Mouse (Mus musculus) brain, embryonic 18.5 days (tissue): ENCODE measurements around the gene Itpr2.

Experiments used
- DNase-seq: peaks from one replicate; pipeline ENCODE4 v3.0.0-alpha.2; 2012; ENCODE audit warnings: low read depth, low spot score

Itpr2 gene

GRCm38 (mm10) chr6:146314304-146314703 lies 187.7 kb downstream of the Itpr2 start:
- DNase-seq = no peak

GRCm38 (mm10) chr6:146313396-146313795 lies 188.6 kb downstream of the Itpr2 start:
- no peak for DNase-seq

GRCm38 (mm10) chr6:146310210-146310609 lies 191.8 kb downstream of the Itpr2 start:
- DNase-seq = no peak

GRCm38 (mm10) chr6:146309335-146309734 lies 192.7 kb downstream of the Itpr2 start:
- no peak for DNase-seq

DNA sequence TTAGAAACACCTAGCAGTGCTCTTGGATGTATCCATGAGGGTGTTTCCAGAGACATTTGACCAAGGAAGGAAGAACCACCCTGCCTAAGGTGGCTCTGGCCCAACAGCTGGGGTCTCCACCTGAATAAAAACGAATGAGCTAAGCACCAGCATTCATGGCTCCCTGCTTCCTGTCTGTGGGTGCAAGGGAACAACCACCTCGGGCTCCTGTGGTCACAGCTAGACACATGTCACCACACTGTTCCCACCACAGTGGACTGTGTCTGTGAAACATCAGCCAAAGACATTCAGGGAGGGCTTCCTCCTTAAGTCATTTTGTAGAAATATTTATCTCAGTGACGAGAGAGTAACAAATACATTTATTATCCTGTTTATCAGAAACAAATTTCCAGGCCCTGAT lies 196.0 kb downstream of the Itpr2 start:
- DNase-seq = no peak

DNA sequence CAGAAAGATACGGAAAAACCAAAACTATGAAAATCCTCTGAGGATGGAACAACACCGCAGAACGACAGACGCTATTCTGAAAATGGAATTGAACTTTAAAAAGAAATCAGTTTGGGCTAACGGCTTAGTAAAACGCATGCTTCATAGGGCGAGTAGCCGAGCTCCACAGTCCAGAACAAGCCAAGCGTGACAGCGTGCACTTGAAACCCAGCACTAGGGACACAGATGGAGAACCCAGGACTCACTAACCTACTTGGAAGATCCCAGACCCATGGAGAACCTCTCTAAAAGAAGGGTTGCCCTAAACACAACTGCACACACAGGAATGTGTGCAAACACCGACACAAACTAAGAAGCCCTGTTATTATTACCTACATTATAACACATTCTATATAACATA lies 197.9 kb downstream of the Itpr2 start:
- DNase-seq = no peak

- no peak for DNase-seq
Observed at GRCm38 (mm10) chr6:146303336-146303735, 198.7 kb downstream of the Itpr2 start.

DNA sequence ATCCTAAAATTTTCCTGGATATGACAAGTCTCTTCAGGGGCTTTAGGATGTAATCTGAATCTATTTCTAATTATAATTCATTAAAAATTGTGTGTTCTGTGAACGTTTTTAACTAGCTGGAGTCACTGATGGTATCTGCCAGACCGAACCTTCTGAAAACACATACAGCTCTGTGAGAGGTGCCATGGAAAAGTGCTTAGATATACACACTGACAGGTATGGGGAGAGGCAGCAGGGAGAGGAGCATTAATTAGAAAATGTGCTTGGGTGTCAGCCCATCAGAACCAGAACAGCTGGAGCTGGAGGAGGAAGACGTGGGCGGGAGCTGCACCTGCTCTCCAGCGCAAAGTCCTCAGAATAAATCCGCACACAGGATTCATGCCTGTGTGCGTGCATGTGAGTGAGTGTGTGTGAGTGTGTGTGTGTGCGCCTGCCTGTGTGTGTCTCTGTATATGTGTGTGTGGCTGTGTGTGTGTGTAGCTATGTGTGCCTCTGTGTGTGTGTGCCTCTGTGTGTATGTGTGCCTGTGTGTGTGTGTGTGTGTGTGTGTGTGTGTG lies 199.4 kb downstream of the Itpr2 start:
- DNase-seq = no peak

- no peak for DNase-seq
Observed at GRCm38 (mm10) chr6:146302101-146302500, 199.9 kb downstream of the Itpr2 start.

GRCm38 (mm10) chr6:146300961-146301360 lies 201.1 kb downstream of the Itpr2 start:
- no peak for DNase-seq

DNA sequence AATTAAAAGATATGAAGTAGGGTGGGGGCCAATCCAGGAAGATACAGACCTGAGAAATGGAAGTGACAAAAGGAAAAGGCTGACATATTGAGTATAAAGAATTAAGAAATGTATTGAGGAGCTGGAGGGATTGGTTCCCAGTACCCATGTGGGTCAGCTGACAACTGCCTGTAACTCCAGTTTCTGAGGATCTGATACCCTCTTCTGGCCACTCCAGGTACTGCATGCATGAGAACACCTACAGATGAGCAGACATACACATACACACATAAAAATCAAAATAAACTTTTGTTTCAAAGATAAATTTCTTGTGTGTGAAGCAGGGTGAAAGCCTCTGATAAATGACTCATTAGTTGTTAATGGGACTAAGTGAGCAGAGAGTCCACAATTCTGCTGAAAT lies 203.3 kb downstream of the Itpr2 start:
- DNase-seq = no peak

GRCm38 (mm10) chr6:146291036-146291435 lies 211.0 kb downstream of the Itpr2 start:
- DNase-seq = no peak

- no peak for DNase-seq
Observed at GRCm38 (mm10) chr6:146289801-146290200, 212.2 kb downstream of the Itpr2 start.

GRCm38 (mm10) chr6:146288266-146288665 lies 213.8 kb downstream of the Itpr2 start:
- no peak for DNase-seq

DNA sequence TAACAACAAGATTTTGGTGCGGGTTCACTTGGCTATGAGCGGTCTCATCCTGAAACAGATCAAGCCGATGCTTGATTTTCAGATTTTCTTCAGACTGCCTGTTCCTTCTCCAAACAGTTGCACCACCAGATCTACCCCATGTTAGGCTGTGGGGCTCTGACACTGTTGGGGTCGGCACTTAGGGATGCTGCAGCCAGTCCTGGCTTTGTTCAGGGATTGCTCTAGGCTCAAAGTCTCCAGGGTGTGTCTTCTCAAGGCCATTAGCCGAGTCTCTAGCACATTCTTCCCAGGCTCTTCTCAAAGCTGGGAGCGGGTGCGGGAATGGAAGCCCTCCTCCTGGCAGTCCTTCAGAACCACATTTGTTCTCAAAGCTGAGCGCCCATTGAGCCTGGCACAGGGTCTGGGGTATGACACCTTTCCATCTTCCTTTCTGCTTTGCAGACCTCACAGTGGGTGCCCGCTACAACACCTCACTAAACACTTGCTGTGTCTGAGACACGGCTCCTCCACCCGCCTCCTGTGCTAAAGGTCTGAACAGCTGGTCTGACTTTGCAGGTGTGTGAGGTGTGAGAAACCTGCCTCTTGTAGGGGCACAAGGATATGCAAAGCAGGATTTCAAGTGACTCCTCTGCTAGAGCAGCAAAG lies 217.0 kb downstream of the Itpr2 start:
- no peak for DNase-seq

- no peak for DNase-seq
Observed at GRCm38 (mm10) chr6:146283981-146284380, 218.0 kb downstream of the Itpr2 start.

DNA sequence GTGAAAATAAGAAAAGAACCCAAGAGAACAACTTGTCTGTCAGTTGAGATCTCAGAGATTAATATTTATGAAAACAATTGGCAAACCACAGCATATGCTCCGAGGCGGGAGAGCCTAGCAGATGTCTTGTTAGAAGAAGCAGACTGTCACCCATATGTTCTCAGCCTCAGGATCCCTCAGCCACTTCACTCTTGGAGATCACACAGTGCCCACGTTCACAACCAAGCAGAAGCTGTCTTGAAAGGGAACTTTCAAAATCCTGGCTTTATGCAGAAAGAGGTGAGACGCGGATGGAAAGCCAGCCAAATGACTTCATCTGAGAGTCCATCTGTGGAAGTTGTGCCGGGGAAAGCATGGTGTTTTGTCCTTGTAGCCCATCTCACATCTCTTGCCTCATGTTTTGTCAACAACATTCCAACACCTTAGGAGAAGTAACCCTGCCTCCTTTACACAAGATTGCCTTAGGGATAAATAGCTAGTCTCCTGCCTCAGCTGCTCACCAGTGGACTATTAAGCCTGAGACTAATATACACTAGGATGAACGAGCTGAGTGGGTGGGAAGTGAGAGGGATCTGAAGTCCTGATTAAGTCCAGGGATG lies 219.9 kb downstream of the Itpr2 start:
- DNase-seq = peak; percentile 76

GRCm38 (mm10) chr6:146281176-146281899 lies 220.7 kb downstream of the Itpr2 start:
- DNase-seq = no peak

DNA sequence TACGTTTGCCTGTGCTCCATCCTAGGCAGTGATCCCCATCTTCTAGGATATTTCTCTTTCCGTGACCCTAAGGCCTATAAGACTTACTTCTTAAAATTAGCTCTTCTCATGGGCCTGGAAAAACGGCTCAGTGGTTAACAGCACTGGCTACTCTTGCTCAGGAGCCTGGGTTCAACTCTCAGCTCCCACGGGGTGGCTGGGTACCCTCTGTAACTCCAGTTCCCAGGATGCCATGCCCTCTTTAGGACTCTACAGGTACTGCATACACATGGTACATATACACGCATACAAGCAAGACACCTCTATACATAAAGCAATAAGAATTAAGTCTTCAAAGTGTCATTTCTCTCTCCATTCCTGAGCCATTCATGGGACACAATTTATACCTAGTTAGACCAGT lies 228.8 kb downstream of the Itpr2 start:
- DNase-seq = no peak

- DNase-seq = no peak
Observed at GRCm38 (mm10) chr6:146272253-146273036, 229.6 kb downstream of the Itpr2 start.

GRCm38 (mm10) chr6:146270776-146271533 lies 231.1 kb downstream of the Itpr2 start:
- DNase-seq = no peak
